In the genomic region with DNA sequence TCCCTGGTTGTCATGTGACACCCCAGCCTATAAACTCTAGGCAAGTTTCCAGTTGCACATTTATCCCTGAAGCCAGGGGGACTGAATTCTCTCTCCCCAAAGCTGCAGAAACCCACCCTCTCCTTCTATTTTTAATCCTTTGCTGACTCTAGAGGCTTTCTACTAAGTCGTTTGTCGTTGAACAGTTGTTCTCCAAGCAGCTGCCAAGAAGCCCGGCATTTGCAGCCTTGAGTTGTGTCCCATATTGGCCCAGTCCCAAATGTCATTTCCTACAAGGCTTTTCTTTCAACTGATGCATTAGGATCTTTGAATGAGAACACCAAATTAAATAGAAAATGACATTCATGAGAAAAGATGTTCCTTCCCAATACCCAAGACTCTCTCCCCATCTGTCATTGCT, we compare ENCODE assay signal across 14 mouse cellular contexts.
A peak's percentile ranks its signal among the peaks of the same experiment; 100 is the strongest.
DNase-seq lines count a peak whose midpoint lies in the region; ATAC-seq and TF ChIP-seq lines count a peak whose summit lies in the region.
"Had no signal": no experiment of that assay in that cellular context is flagged by ENCODE, and none has a peak within 500 bp of the region (broad histone marks: within the 10 kb centered on the region; RNA-seq: fewer than 3 reads in every experiment).

No protein-coding gene starts in this region.

- no peak overlapping the region for H3K9ac ChIP-seq in hindbrain, embryonic 16.5 days (ENCODE audit: low read depth, low read length)
- no peak overlapping the region for H3K9ac ChIP-seq in hindbrain, embryonic 13.5 days
- H3K9ac ChIP-seq in lung, postnatal 0 days (replicated peaks; ENCODE audit: low read depth), result no peak overlapping the region
- no peak overlapping the region for H3K9ac ChIP-seq in embryonic facial prominence, embryonic 15.5 days
- H3K9ac ChIP-seq: liver, embryonic 13.5 days; midbrain, embryonic 12.5 days; neural tube, embryonic 12.5 days had no signal

- no peak overlapping the region for H3K27ac ChIP-seq in hindbrain, embryonic 16.5 days (ENCODE audit: low read depth, low read length)
- no peak overlapping the region for H3K27ac ChIP-seq in hindbrain, embryonic 13.5 days
- H3K27ac ChIP-seq in lung, postnatal 0 days (ENCODE audit: low read length), result no peak overlapping the region
- no peak overlapping the region for H3K27ac ChIP-seq in embryonic facial prominence, embryonic 15.5 days (replicated peaks)
- H3K27ac ChIP-seq: liver, embryonic 13.5 days; midbrain, embryonic 12.5 days; neural tube, embryonic 12.5 days had no signal

- TF ChIP-seq CTCF in lung, postnatal 0 days (IDR thresholded peaks at IDR 0.05), result no peak

- no peak overlapping the region for H3K4me2 ChIP-seq in hindbrain, embryonic 16.5 days (ENCODE audit: low read length)
- H3K4me2 ChIP-seq in hindbrain, embryonic 13.5 days, result no peak overlapping the region
- no peak overlapping the region for H3K4me2 ChIP-seq in lung, postnatal 0 days (replicated peaks; ENCODE audit: low read depth, low read length)
- H3K4me2 ChIP-seq in embryonic facial prominence, embryonic 15.5 days (replicated peaks), result no peak overlapping the region
- H3K4me2 ChIP-seq: liver, embryonic 13.5 days; midbrain, embryonic 12.5 days; neural tube, embryonic 12.5 days had no signal

- DNase-seq in lung, postnatal 0 days (ENCODE audit: low spot score), result peak; percentile 6
- DNase-seq in lung, postnatal 25 days (ENCODE audit: low spot score), result no peak
- peak; percentile 6 to 28 for DNase-seq in layer of hippocampus, postnatal 14 days (ENCODE audit: low spot score in 2 of 2)
- no peak for DNase-seq in natural killer cell, adult 2 months (ENCODE audit: low spot score in 2 of 2)
- DNase-seq: adrenal gland, adult 8-10 months; cerebellum, adult 11 months; heart, adult 11 months; kidney, adult 18-20 months; liver, embryonic 13.5 days had no signal

- no peaks in the 10 kb centered on the region for H3K27me3 ChIP-seq in hindbrain, embryonic 16.5 days (replicated peaks; ENCODE audit: control insufficient read depth, insufficient read depth, low read length)
- H3K27me3 ChIP-seq in hindbrain, embryonic 13.5 days, result no peaks in the 10 kb centered on the region
- no peaks in the 10 kb centered on the region for H3K27me3 ChIP-seq in lung, postnatal 0 days (replicated peaks; ENCODE audit: insufficient read depth, low read length)
- no peaks in the 10 kb centered on the region for H3K27me3 ChIP-seq in embryonic facial prominence, embryonic 15.5 days
- H3K27me3 ChIP-seq: liver, embryonic 13.5 days; midbrain, embryonic 12.5 days; neural tube, embryonic 12.5 days had no signal

- TF ChIP-seq EP300 in lung, postnatal 0 days (IDR thresholded peaks at IDR 0.05), result no peak

- no peaks in the 10 kb centered on the region for H3K36me3 ChIP-seq in hindbrain, embryonic 16.5 days (ENCODE audit: control insufficient read depth, insufficient read depth, low read length)
- H3K36me3 ChIP-seq in hindbrain, embryonic 13.5 days, result no peaks in the 10 kb centered on the region
- no peaks in the 10 kb centered on the region for H3K36me3 ChIP-seq in lung, postnatal 0 days (ENCODE audit: insufficient read depth, low read length)
- no peaks in the 10 kb centered on the region for H3K36me3 ChIP-seq in embryonic facial prominence, embryonic 15.5 days
- H3K36me3 ChIP-seq: liver, embryonic 13.5 days; midbrain, embryonic 12.5 days; neural tube, embryonic 12.5 days had no signal

- H3K4me1 ChIP-seq in hindbrain, embryonic 16.5 days (ENCODE audit: control insufficient read depth, insufficient read depth, low read depth, low read length), result no peaks in the 10 kb centered on the region
- H3K4me1 ChIP-seq in hindbrain, embryonic 13.5 days (replicated peaks), result peaks cover 4% of the 10 kb centered on the region; the same call in 1 of the 2 replicates
- no peaks in the 10 kb centered on the region for H3K4me1 ChIP-seq in lung, postnatal 0 days (ENCODE audit: insufficient read depth, low read depth, low read length)
- no peaks in the 10 kb centered on the region for H3K4me1 ChIP-seq in embryonic facial prominence, embryonic 15.5 days
- H3K4me1 ChIP-seq: liver, embryonic 13.5 days; midbrain, embryonic 12.5 days; neural tube, embryonic 12.5 days had no signal

- no peaks in the 10 kb centered on the region for H3K9me3 ChIP-seq in hindbrain, embryonic 16.5 days (ENCODE audit: control insufficient read depth, low read length)
- H3K9me3 ChIP-seq in hindbrain, embryonic 13.5 days, result no peaks in the 10 kb centered on the region
- H3K9me3 ChIP-seq in lung, postnatal 0 days (ENCODE audit: low read length), result no peaks in the 10 kb centered on the region
- no peaks in the 10 kb centered on the region for H3K9me3 ChIP-seq in embryonic facial prominence, embryonic 15.5 days (replicated peaks)
- H3K9me3 ChIP-seq: liver, embryonic 13.5 days; midbrain, embryonic 12.5 days; neural tube, embryonic 12.5 days had no signal

- 0 out of 2 replicates have a peak, but pooled peaks have one; percentile 54 for ATAC-seq in hindbrain, embryonic 16.5 days
- ATAC-seq in hindbrain, embryonic 13.5 days (ENCODE audit: low FRiP score), result no peak
- ATAC-seq in lung, postnatal 0 days, result no peak
- ATAC-seq in embryonic facial prominence, embryonic 15.5 days (ENCODE audit: insufficient number of reproducible peaks, low FRiP score, low TSS enrichment, low read depth), result peak; percentile 69; the same call in 1 of the 2 replicates

- WGBS in hindbrain, embryonic 16.5 days, result 28% methylated on average over 3 of the region's 3 CpGs
- WGBS in hindbrain, embryonic 13.5 days, result 75% methylated on average over 3 of the region's 3 CpGs
- WGBS in lung, postnatal 0 days, result 32% methylated on average over 3 of the region's 3 CpGs
- WGBS in embryonic facial prominence, embryonic 15.5 days, result 35% methylated on average over 3 of the region's 3 CpGs

- no peak overlapping the region for H3K4me3 ChIP-seq in hindbrain, embryonic 16.5 days (ENCODE audit: low read length)
- H3K4me3 ChIP-seq in hindbrain, embryonic 13.5 days, result no peak overlapping the region
- H3K4me3 ChIP-seq in lung, postnatal 0 days (ENCODE audit: low read depth, low read length), result no peak overlapping the region
- no peak overlapping the region for H3K4me3 ChIP-seq in embryonic facial prominence, embryonic 15.5 days (replicated peaks)
- H3K4me3 ChIP-seq: liver, embryonic 13.5 days; midbrain, embryonic 12.5 days; neural tube, embryonic 12.5 days had no signal

Comparison
In these comparisons a context has a peak if more than half of its experiments do, and no peak if none do; other contexts are left out.
1. ATAC-seq: peak in hindbrain, embryonic 16.5 days (single experiment) and embryonic facial prominence, embryonic 15.5 days (single experiment); none in hindbrain, embryonic 13.5 days (single experiment) and lung, postnatal 0 days (single experiment).
2. DNase-seq: peak in lung, postnatal 0 days (single experiment) and layer of hippocampus, postnatal 14 days (2 of 2); none in lung, postnatal 25 days (single experiment) and natural killer cell, adult 2 months (0 of 2).